Mouse (Mus musculus) v-Abl transformed pro-B cells (cell line): ENCODE results near the gene Sez6l.
"Not testable (repeated sequence)": the region's sequence is repeated elsewhere in the genome, so short reads cannot be mapped to it uniquely, and the experiment has no call there.

Source experiments
- in situ Hi-C, 2 experiments: fragments of 400-800 bp; cut with MboI; formaldehyde crosslinking; loops; one replicate each; pipeline ENCODE4 v1.15.1; 2025; ENCODE audit not compliant: unreplicated experiment in 2 of 2

Sez6l gene

DNA sequence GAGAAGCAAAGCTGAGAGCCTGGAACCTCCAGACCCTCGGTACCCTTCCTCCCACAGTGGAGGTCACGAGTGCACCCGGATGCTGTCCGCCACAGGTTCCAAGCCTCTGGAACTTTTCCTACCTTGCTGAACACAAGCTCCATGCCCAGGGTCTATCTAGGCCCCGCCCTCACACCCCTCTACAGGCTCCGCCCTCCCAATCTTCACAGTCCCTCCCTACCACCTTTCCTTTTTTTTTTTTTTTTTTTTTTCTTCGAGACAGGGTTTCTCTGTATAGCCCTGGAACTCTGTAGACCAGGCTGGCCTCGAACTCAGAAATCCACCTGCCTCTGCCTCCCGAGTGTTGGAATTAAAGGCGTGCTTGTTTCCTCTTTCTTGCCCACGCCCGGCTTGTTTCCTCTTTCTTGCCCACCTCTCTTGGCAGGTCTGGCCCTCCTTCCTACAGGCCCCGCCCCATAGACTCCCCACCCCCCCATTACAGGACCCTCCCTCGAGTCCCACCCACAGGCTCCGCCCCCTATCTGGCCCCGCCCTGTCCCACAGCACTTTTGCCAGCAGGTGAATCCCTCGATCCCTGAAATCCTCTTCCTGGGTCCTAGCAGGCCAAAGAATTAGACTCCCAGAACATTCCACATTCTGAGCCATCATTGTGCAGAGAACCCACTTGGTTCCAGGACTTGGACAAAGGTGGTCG lies 128.1 kb downstream of the Sez6l start, which contains the start of gene Gm6588:
Gm6588 (plus strand) TSS at position 680 of the 694 bp plus-strand sequence.
- in situ Hi-C loops = loop anchor here (10.0 to 25.0 kb wide), 3 partner anchors 1266 to 1413 kb away; partner anchors contain the start of gene 1700069L16Rik (in 1 of the 2)

DNA sequence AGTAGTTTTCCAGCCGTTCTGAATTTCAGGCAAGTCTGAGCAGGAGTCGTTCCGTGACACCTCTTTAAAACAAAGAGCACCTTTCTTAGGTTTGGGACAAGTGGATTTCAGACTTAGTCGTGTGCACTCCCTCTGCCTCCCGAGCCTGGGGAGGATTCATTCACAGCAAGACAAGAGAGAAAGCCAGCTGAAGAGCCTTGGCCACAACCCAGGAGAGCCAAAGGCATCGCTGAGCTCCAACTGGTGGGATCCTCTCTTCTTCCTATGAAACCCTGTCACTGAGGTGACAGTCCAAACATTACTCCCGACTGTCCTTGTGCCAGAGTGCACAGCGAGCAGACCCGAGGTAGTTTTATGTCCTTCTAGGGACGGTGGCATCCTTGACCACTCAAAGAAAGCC lies 138.4 kb downstream of the Sez6l start:
- in situ Hi-C loops = loop anchor here in 1 of 2 experiments (25.0 kb wide), 1 partner anchor 1424 kb away; no protein-coding TSS in a partner anchor

DNA sequence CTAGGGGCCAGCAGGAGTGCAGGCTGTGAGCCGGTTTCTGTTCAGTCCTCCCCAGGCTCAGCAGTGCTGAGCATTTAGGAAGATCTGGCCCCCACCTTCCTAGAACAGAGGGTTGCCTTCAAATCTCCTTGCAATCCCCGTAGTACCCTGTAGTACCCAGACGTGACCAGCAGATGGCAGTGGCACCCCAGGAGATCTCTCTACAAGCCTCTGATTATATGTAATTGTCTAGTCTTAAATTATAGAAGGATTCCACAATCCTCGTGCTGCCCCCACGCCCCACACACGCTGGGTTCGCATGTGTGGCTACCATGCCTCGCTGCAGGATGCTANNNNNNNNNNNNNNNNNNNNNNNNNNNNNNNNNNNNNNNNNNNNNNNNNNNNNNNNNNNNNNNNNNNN lies 144.0 kb downstream of the Sez6l start:
- in situ Hi-C loops = loop anchor here (5.0 to 25.0 kb wide), 4 partner anchors 624 to 1429 kb away; no protein-coding TSS in a partner anchor

DNA sequence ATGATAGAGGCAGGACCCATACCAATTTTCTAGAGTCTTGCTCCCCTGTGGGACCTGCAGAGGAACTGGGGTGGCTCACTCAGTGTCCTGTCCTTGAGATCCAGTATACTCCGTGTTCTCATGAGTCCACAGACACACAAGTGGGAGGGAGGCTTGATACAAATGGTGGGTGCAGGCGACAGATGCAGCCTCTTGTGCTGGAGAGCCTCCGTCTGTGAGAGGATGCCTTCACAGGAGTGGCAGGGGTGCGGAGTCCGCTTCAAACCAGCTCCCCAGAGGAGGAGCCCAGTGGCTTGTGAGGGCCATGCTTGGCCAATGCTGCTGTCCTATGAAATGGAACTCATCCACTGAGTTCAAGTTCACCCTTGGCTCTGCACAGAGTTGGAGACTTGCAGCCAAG lies 145.0 kb downstream of the Sez6l start:
- in situ Hi-C loops = loop anchor here (5.0 to 25.0 kb wide), 4 partner anchors 625 to 1430 kb away; no protein-coding TSS in a partner anchor

- in situ Hi-C loops = loop anchor here (5.0 to 25.0 kb wide), 4 partner anchors 626 to 1431 kb away; no protein-coding TSS in a partner anchor
Observed at GRCm38 (mm10) chr5:112431120-112431775, 145.7 kb downstream of the Sez6l start.

GRCm38 (mm10) chr5:112428944-112429343 lies 148.0 kb downstream of the Sez6l start:
- in situ Hi-C loops = loop anchor here (5.0 to 25.0 kb wide), 7 partner anchors 62 to 1433 kb away; partner anchors contain the start of genes 1700069L16Rik (in 1 of the 2), Hps4 (in 1 of the 2) and Srrd (in 1 of the 2)

GRCm38 (mm10) chr5:112427283-112427682 lies 149.7 kb downstream of the Sez6l start:
- in situ Hi-C loops = loop anchor here (5.0 to 25.0 kb wide), 7 partner anchors 60 to 1435 kb away; partner anchors contain the start of genes 1700069L16Rik (in 1 of the 2), Hps4 (in 1 of the 2) and Srrd (in 1 of the 2)

DNA sequence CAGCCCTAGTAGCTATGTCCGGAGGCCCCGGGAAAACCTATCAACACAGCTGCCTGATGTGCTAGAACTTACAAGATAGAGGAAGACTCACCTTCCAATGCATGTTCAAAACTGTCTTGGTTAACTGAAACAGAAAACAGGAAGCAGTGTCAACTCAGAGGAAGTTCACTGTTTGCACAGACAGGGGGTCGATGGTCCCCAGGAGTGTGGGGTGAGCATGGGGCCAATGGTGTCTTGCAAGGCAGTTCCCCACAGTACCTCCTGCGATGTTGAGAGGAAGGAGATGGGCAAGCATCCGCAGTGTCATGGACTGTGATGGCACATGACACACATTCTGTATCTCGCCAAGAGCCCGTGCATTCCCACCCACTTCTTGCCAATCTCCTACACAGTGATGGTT lies 150.3 kb downstream of the Sez6l start:
- in situ Hi-C loops = loop anchor here (5.0 to 25.0 kb wide), 7 partner anchors 59 to 1436 kb away; partner anchors contain the start of genes 1700069L16Rik (in 1 of the 2), Hps4 (in 1 of the 2) and Srrd (in 1 of the 2)

- in situ Hi-C loops = no loop called here
Observed at GRCm38 (mm10) chr5:112419535-112419934, 157.4 kb downstream of the Sez6l start.

DNA sequence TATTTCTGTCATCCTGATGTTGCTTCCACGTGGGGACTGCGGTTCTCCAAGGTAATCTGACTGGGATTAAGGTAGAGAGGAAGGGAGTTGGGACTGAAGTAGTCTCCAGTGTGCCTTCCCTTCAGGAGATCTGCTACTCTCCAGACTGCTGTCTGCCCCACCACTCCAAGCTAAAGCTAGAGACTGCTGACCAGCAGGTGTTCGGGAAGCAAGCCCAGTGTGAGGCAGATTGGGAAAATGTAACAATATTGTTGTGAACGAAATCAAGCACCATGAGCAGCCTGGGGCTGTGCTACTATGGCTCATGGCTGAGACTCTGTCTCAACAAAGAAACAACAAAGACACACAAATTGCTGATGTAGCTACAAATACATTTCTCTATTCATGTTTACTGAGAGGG lies 159.0 kb downstream of the Sez6l start:
- in situ Hi-C loops = no loop called here

GRCm38 (mm10) chr5:112416673-112417072 lies 160.3 kb downstream of the Sez6l start:
- in situ Hi-C loops = no loop called here

- in situ Hi-C loops = not testable (repeated sequence)
Observed at GRCm38 (mm10) chr5:112412781-112413180, 164.2 kb downstream of the Sez6l start.

DNA sequence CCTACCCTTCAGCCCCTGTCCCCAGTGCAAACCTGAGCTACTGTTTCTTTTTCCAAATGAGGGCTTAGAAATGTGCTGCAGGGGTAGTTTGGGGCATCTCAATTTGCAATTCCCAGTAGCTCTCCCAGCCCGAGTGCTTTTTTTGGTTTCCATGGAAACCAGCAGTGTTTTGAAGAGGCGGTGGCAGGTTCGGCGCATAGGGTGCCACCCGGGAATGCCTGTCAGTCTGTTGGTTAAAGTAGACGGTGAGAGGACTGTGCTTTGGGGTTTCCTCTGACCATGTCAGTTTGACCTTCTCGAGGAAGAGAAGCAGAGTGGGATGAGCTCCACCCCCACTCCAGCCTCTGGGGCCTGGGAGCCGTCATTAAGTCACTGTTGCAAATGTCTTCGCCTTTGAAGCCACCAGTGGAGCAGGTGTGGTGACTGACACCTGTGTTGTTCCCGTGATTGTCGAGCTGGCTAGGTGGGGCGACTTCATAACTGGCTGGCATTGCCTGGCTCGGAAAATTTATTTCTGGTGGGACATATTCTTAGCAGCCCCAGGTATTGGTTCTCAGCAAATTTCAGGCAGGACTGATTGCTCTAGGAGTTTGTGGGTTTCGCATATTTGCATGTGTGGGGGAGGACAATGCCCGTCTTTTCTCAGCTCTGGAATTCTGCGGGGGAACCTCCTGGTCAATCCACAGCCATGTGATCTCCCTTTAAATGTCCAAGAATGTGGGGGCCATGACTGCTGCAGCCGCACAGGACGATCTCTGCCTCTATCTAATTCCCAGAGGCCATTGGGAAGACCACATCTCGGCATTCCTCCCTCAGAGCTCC lies 165.3 kb downstream of the Sez6l start:
- in situ Hi-C loops = no loop called here

DNA sequence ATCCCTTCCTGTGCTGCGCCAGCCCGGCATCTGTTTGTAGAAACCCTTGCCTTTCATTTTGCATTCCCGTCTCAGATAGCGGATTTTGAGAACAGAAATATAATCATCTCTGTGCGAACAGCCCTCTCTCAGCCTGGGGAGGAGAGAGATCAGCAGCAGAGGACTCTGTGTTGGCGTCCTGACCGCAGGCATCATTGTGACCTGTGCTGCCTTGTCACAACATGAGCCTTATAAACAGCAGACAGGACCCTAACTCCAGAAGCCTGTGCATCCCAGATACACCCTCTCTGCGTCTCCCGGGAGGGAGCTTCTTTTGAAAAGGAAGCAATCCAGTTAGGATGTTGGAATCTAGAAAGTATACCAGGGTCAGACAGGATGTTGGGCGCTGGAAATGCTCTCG lies 165.9 kb downstream of the Sez6l start:
- in situ Hi-C loops = no loop called here

DNA sequence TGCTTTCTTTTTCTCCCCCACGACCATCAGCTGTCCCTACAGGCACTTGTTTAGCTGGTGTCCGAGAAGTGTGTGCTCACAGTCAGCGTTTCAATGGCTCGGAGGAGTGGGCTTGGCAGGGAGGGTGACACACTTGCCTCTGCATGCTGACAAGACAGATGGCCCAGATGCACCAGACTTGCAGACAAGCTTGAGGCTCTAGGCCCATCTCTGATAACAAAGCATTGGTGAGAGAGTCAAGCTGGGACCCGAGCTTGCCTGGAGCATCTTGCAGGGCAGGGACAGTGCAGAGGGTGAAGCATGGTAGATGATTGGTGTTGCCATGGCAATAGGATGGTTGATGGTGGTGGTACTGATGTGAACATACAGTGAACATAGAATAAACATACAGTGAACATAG lies 167.7 kb downstream of the Sez6l start:
- in situ Hi-C loops = no loop called here

DNA sequence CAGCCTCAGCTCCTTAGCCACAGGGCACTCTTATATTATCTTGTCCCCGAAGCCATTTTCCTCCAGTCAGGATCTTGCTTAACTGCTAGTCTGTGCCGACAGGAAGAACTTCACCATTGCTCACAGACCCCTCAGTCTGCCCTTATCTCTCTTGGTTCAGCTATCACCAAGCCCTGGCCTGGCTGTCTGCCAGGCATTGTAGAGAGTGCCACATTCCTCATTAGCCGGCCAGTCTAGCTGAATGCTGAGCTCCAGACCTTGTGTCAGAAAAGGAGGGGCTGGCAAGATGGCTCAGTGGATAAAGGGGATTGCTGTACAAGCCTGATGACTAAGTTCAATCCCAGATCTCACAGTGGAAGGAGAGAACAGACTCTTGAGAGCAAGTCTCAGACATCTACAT lies 171.0 kb downstream of the Sez6l start:
- in situ Hi-C loops = no loop called here

GRCm38 (mm10) chr5:112402437-112402836 lies 174.5 kb downstream of the Sez6l start:
- in situ Hi-C loops = no loop called here

- in situ Hi-C loops = no loop called here
Observed at GRCm38 (mm10) chr5:112399284-112399683, 177.7 kb downstream of the Sez6l start.

- in situ Hi-C loops = no loop called here
Observed at GRCm38 (mm10) chr5:112396066-112396465, 180.9 kb downstream of the Sez6l start.

- in situ Hi-C loops = no loop called here
Observed at GRCm38 (mm10) chr5:112394779-112395443, 182.1 kb downstream of the Sez6l start, which contains the start of gene Asphd2. TSS of gene Asphd2 (minus strand) at chr5:112394866.
